Mouse (Mus musculus): ENCODE measurements around the gene Cd8a. TPM values are rescaled to one million over a fixed set of nuclear protein-coding genes. Genes with fewer than 3 reads are reported as not detected.
"Not testable (repeated sequence)": the region's sequence is repeated elsewhere in the genome, so short reads cannot be mapped to it uniquely, and the experiment has no call there.

The Cd8a gene
- polyA plus RNA-seq (2014; fragmentation: Nextera tagmentation; extraction: Ambion mirVana): not detected in 2 replicates

DNA sequence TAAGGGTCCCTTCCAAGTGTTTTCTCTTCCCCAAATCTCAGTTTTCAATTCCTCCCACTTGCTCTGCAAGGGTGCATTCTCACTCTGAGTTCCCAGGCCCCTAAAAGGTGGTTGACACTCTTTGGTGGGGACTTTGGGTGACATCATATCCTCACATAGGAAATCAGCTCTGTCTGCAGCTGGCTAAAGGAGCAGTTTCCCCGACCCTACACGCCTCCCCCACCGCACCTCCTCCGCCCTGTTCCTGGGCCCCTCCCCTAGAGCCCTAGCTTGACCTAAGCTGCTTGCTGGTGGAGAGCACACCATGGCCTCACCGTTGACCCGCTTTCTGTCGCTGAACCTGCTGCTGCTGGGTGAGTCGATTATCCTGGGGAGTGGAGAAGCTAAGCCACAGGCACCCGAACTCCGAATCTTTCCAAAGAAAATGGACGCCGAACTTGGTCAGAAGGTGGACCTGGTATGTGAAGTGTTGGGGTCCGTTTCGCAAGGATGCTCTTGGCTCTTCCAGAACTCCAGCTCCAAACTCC is at the start of gene Cd8a:
Gene Cd8a (plus strand): TSS at position 179 of the 527 bp plus-strand sequence.
- ATAC-seq (no peak), DNase-seq (ENCODE audit: low spot score) (no peak)
- WGBS: 82% methylated on average over 14 of the region's 14 CpGs
- Histone ChIP-seq H3K36me3 (ENCODE audit: control insufficient read depth, insufficient read depth, low read length) (no peaks in the 10 kb centered on the region), H3K4me3 (ENCODE audit: low read depth, low read length) (no peak within 1 kb of the TSS), H3K4me2 (ENCODE audit: low read length) (no peak within 1 kb of the TSS), H3K9me3 (replicated peaks; ENCODE audit: control insufficient read depth, low read length) (no peaks in the 10 kb centered on the region), H3K9ac (ENCODE audit: low read length) (no peak within 1 kb of the TSS), H3K27me3 (replicated peaks; ENCODE audit: control insufficient read depth, insufficient read depth, low read length) (no peaks in the 10 kb centered on the region), H3K4me1 (ENCODE audit: control insufficient read depth, insufficient read depth, low read length) (no peaks in the 10 kb centered on the region), H3K27ac (ENCODE audit: low read depth, low read length) (no peak within 1 kb of the TSS)

DNA sequence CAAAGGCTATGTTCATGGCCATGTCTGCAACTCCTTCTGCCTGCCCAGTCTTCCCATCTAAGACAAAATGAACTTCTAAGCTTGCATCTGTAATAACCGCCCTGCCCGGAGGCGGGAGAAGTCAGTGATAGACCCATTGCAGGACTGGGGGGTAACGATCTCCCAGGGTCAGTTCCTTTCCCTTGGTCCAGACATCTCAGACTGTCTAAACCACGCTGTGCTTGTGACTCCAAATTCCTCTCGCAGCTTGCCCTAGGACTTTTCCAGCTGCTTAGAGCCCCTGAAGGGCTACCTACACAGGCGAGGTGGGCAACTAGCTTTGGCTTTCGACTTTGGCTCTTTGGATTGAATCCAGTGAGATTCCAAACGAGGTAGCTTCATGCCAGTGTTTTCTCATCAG is 48.4 kb upstream of the Cd8a start:
- no peaks in the 10 kb centered on the region for H3K27me3 ChIP-seq (replicated peaks; ENCODE audit: control insufficient read depth, insufficient read depth, low read length)
- 88% methylated on average over 9 of the region's 9 CpGs for WGBS
- no peak for ATAC-seq
- H3K36me3 ChIP-seq (ENCODE audit: control insufficient read depth, insufficient read depth, low read length): no peaks in the 10 kb centered on the region
- no peaks in the 10 kb centered on the region for H3K9me3 ChIP-seq (replicated peaks; ENCODE audit: control insufficient read depth, low read length)
- no peak overlapping the region for H3K4me3 ChIP-seq (ENCODE audit: low read depth, low read length)
- H3K4me1 ChIP-seq (ENCODE audit: control insufficient read depth, insufficient read depth, low read length): no peaks in the 10 kb centered on the region
- DNase-seq (ENCODE audit: low spot score): no peak
- no peak overlapping the region for H3K9ac ChIP-seq (ENCODE audit: low read length)
- H3K4me2 ChIP-seq (ENCODE audit: low read length): no peak overlapping the region
- H3K27ac ChIP-seq (ENCODE audit: low read depth, low read length): no peak overlapping the region

DNA sequence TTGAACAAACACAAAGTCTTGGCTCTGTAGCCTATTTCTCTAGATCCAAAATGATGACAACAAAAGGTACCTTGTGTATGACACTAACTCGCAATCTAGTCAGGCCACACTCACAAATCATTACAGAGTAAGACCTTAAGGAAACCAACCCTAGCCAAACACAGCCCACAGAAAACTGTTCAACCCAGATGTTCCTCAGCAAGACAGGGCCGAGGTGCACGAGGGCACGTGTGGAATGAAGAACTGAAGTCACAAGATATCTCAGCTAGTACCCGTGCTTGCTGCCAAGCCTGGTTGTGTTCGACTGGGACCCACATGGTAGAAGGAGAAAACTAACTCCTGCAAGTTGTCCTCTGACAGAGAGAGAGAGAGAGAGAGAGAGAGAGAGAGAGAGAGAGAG is 43.3 kb upstream of the Cd8a start:
- ATAC-seq (no peak), DNase-seq (ENCODE audit: low spot score) (no peak)
- whole genome bisulfite sequencing: 92% methylated on average over 6 of the region's 6 CpGs
- Histone ChIP-seq H3K4me2 (ENCODE audit: low read length) (no peak overlapping the region), H3K27me3 (replicated peaks; ENCODE audit: control insufficient read depth, insufficient read depth, low read length) (no peaks in the 10 kb centered on the region), H3K27ac (ENCODE audit: low read depth, low read length) (no peak overlapping the region), H3K9me3 (replicated peaks; ENCODE audit: control insufficient read depth, low read length) (no peaks in the 10 kb centered on the region), H3K4me3 (ENCODE audit: low read depth, low read length) (no peak overlapping the region), H3K4me1 (ENCODE audit: control insufficient read depth, insufficient read depth, low read length) (no peaks in the 10 kb centered on the region), H3K36me3 (ENCODE audit: control insufficient read depth, insufficient read depth, low read length) (no peaks in the 10 kb centered on the region), H3K9ac (ENCODE audit: low read length) (no peak overlapping the region)

DNA sequence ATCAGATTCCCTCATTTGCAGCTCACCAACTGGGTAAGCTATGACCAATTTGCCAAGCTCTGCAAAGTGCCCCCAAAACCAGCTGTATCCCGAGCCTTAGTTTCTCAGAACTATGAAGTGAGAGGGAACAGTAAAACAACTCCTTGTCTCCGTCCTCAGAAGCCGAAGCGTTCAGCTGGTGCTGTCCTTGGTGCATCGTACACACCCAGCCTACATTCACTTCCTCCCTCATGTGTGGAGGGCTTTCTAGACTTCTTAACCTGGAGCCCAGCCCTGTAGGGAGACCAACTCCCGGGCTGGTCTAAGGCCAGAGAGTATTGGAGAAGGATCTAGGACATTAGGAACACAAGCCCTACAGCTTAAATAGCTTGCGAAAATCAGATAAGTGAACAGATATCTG is 42.7 kb upstream of the Cd8a start:
- WGBS: 91% methylated on average over 7 of the region's 7 CpGs
- no peaks in the 10 kb centered on the region for H3K9me3 ChIP-seq (replicated peaks; ENCODE audit: control insufficient read depth, low read length)

DNA sequence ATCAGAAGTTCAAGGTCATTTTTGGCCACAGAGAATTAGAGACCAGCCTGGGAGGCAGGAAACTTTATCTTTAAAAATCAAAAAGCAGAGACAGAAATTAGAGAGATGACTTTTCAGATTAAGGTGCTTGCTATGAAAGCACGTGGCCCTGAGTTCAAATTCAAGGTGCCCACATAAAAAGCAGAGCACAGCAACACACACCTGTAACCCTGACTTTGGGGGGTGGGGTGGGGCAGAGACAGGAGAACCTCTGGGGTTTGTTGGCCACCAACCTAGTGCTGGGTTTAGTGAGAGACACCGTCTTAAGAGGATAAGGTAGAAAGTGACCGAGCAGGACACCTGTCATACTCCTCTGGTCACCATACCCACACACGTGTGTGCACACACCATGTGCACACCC is 41.7 kb upstream of the Cd8a start:
- not testable (repeated sequence) for H3K27me3 ChIP-seq (replicated peaks; ENCODE audit: control insufficient read depth, insufficient read depth, low read length); H3K36me3 ChIP-seq (ENCODE audit: control insufficient read depth, insufficient read depth, low read length); H3K4me1 ChIP-seq (ENCODE audit: control insufficient read depth, insufficient read depth, low read length); H3K27ac ChIP-seq (ENCODE audit: low read depth, low read length); H3K4me2 ChIP-seq (ENCODE audit: low read length); H3K9ac ChIP-seq (ENCODE audit: low read length); H3K4me3 ChIP-seq (ENCODE audit: low read depth, low read length); H3K9me3 ChIP-seq (replicated peaks; ENCODE audit: control insufficient read depth, low read length); ATAC-seq; DNase-seq (ENCODE audit: low spot score)
- 90% methylated on average over 1 of the region's 4 CpGs for WGBS

More for the DNA sequence above, 42.7 kb upstream of the Cd8a start:
- Histone ChIP-seq H3K9ac (ENCODE audit: low read length) (no peak overlapping the region), H3K27me3 (replicated peaks; ENCODE audit: control insufficient read depth, insufficient read depth, low read length) (no peaks in the 10 kb centered on the region), H3K4me1 (ENCODE audit: control insufficient read depth, insufficient read depth, low read length) (no peaks in the 10 kb centered on the region), H3K27ac (ENCODE audit: low read depth, low read length) (no peak overlapping the region), H3K4me3 (ENCODE audit: low read depth, low read length) (no peak overlapping the region), H3K36me3 (ENCODE audit: control insufficient read depth, insufficient read depth, low read length) (no peaks in the 10 kb centered on the region), H3K4me2 (ENCODE audit: low read length) (no peak overlapping the region)
- ATAC-seq (no peak), DNase-seq (ENCODE audit: low spot score) (no peak)

DNA sequence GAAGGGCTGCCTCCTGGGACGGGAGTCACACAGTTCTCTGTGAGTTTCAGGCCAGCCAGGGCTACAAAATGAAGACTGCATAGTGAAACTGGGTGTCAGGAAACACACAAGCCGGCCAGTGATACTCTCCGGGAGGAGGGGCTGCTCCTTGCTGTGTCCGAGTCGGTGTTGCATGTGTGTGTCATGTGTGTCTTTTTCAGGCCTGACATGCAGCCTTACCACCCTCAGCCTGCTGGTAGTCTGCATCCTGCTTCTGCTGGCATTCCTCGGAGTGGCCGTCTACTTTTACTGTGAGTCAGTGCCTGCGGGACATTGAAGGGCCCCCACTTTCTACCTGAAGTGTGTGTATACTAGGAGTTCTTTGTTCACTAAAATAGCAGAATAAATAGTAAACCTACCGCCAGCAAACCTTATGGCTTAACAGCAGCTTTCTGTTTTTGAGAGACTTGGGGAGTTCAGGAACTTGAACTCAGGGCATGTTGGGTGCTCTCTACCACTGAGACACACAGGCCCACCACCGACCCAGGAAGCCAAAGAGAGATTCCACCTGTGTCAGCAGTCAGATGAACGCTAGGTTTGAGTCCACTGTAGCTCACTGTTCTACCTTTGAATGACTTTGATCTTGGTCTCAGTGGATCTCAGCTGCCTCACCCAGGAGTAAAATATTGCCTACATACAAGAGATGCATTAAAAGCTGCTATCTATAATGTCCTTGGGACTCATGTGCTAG is 40.8 kb upstream of the Cd8a start:
- no peak for DNase-seq (ENCODE audit: low spot score)
- H3K36me3 ChIP-seq (ENCODE audit: control insufficient read depth, insufficient read depth, low read length): no peaks in the 10 kb centered on the region
- no peak overlapping the region for H3K9ac ChIP-seq (ENCODE audit: low read length)
- no peak overlapping the region for H3K4me3 ChIP-seq (ENCODE audit: low read depth, low read length)
- WGBS: 86% methylated on average over 11 of the region's 11 CpGs
- no peak for ATAC-seq
- H3K27me3 ChIP-seq (replicated peaks; ENCODE audit: control insufficient read depth, insufficient read depth, low read length): no peaks in the 10 kb centered on the region
- H3K4me1 ChIP-seq (ENCODE audit: control insufficient read depth, insufficient read depth, low read length): no peaks in the 10 kb centered on the region
- no peaks in the 10 kb centered on the region for H3K9me3 ChIP-seq (replicated peaks; ENCODE audit: control insufficient read depth, low read length)
- H3K27ac ChIP-seq (ENCODE audit: low read depth, low read length): no peak overlapping the region
- H3K4me2 ChIP-seq (ENCODE audit: low read length): no peak overlapping the region

DNA sequence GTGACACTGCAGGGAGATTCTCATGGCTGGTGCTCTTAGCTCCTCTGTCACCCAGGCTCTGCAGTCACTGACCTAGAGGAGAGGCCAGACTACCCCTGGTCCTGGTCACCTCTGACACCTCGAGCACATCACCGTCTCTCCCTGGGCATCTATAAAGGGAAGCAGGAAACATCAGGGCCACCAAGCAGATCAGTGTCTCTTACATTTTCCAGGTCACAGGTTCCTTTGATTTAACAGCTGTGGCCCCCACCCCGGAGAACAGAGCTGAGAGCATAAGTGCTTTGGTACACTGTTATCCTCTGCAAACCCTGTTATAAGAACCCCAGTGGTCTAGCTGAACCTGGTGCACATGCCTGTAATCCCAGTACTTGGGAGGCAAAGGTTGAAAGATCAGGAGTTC is 40.2 kb upstream of the Cd8a start:
- no peak for ATAC-seq
- H3K36me3 ChIP-seq (ENCODE audit: control insufficient read depth, insufficient read depth, low read length): no peaks in the 10 kb centered on the region

DNA sequence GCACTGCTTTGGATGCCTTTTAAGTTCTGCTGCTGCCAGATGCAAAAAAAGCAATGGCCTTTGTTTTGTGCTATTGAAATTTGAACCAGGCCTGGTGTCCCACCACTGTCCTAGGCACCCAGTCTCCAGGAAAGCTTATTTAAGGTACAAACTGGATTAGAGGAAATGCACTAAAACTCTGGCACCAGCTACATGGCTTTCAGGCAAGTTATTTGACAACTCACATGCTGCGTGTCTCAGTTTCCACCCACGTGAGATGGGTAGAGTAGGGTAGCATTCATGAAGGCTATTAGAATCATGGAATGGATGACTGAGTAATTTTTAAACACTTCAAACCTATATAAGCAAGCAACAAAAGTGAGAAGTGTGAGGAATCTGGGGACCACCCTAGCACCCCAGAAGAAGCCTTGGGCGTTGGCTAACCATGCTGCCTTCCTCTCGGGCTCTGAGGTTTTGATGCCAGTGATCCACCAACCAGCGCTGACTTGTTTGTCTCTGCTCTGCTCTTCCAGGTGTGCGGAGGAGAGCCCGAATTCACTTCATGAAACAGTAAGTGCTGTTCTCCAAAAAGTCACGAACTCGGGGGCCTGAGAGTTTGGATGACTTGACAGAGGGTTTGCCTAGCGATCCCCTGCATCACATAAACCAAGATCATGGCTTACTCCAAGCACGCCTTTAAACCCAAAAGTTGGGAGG is 39.5 kb upstream of the Cd8a start:
- Histone ChIP-seq H3K4me1 (ENCODE audit: control insufficient read depth, insufficient read depth, low read length) (no peaks in the 10 kb centered on the region), H3K27me3 (replicated peaks; ENCODE audit: control insufficient read depth, insufficient read depth, low read length) (no peaks in the 10 kb centered on the region), H3K4me3 (ENCODE audit: low read depth, low read length) (no peak overlapping the region), H3K27ac (ENCODE audit: low read depth, low read length) (no peak overlapping the region), H3K36me3 (ENCODE audit: control insufficient read depth, insufficient read depth, low read length) (no peaks in the 10 kb centered on the region), H3K9ac (ENCODE audit: low read length) (no peak overlapping the region), H3K9me3 (replicated peaks; ENCODE audit: control insufficient read depth, low read length) (no peaks in the 10 kb centered on the region), H3K4me2 (ENCODE audit: low read length) (no peak overlapping the region)
- WGBS: 92% methylated on average over 11 of the region's 11 CpGs
- ATAC-seq (no peak), DNase-seq (ENCODE audit: low spot score) (no peak)

More for the DNA sequence above, 40.2 kb upstream of the Cd8a start:
- 79% methylated on average over 3 of the region's 3 CpGs for WGBS
- H3K4me3 ChIP-seq (ENCODE audit: low read depth, low read length): no peak overlapping the region
- no peak for DNase-seq (ENCODE audit: low spot score)
- H3K4me2 ChIP-seq (ENCODE audit: low read length): no peak overlapping the region
- no peaks in the 10 kb centered on the region for H3K27me3 ChIP-seq (replicated peaks; ENCODE audit: control insufficient read depth, insufficient read depth, low read length)
- no peak overlapping the region for H3K27ac ChIP-seq (ENCODE audit: low read depth, low read length)
- H3K9ac ChIP-seq (ENCODE audit: low read length): no peak overlapping the region
- no peaks in the 10 kb centered on the region for H3K4me1 ChIP-seq (ENCODE audit: control insufficient read depth, insufficient read depth, low read length)
- no peaks in the 10 kb centered on the region for H3K9me3 ChIP-seq (replicated peaks; ENCODE audit: control insufficient read depth, low read length)

DNA sequence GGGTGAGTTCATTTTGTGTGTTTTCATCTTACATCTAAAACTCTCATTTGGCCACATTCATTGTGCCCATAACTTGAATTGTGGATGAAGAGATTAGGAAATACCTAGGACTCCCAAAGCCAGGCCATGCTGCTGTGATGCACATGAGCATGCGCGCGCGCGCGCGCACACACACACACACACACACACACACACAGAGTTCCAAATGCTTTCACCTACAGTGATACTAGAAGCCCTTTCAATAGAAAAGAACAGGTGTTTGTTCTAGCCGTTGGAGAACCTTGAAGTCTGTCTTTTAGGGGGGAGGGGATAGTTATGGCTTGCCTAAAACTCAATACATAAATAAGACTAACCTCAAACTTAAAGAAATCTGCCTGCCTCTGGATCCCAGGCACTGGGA is 35.6 kb upstream of the Cd8a start:
- Histone ChIP-seq H3K9me3 (replicated peaks; ENCODE audit: control insufficient read depth, low read length) (no peaks in the 10 kb centered on the region), H3K4me3 (ENCODE audit: low read depth, low read length) (no peak overlapping the region), H3K9ac (ENCODE audit: low read length) (no peak overlapping the region), H3K27ac (ENCODE audit: low read depth, low read length) (no peak overlapping the region), H3K4me1 (ENCODE audit: control insufficient read depth, insufficient read depth, low read length) (no peaks in the 10 kb centered on the region), H3K36me3 (ENCODE audit: control insufficient read depth, insufficient read depth, low read length) (no peaks in the 10 kb centered on the region), H3K4me2 (ENCODE audit: low read length) (no peak overlapping the region), H3K27me3 (replicated peaks; ENCODE audit: control insufficient read depth, insufficient read depth, low read length) (no peaks in the 10 kb centered on the region)
- DNase-seq (ENCODE audit: low spot score) (no peak), ATAC-seq (no peak)
- WGBS: 95% methylated on average over 8 of the region's 8 CpGs

Data from forebrain, embryonic 14.5 days (tissue).